Mouse (Mus musculus) stomach, postnatal 0 days (tissue): ENCODE results near the gene Gm42791.

Experiments
- CTCF ChIP-seq: IDR thresholded peaks from 2 replicates; pipeline ENCODE4 v1.5.1; 2016; ENCODE audit warnings: antibody characterized with exemption, low read depth, mild to moderate bottlenecking, moderate library complexity
- EP300 ChIP-seq: optimal IDR thresholded peaks from 2 replicates; pipeline ENCODE3; 2016; ENCODE audit warnings: antibody characterized with exemption

DNA sequence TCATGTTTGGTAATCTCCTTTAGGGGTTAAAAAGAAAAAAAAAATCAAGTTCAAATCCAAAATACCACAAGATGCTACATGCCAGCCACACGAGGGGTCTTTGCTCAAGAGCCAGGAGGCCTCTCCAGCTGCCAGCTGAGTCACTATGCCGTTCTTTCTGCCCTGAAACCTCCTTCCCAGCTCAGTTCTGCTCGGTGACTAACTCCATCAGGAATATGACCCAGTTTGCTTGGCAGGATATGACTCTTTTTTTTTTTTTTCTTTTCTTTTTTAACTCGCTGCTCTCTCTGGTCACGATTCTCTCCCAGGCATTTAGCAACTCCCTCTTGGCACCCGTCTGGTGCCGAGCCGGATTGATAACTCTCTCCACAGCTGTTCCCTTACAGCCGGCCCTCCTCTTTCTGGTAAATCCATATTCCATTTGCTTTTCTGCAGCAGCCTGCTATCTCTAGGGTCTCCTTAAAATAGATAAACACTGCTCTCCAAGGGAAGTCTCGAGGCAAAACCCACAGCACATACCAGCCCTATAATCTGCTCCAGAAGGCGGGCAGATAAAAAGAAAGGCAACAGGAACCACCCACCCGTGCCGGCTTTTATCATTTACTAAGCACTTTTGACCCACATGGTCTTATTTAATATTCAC, 29.1 kb downstream of the Gm42791 start:
- TF ChIP-seq CTCF (peak; percentile 39; the same call in 1 of the 2 replicates), EP300 (peak; percentile 65)
